Mouse (Mus musculus) macrophage (primary cell): ENCODE data around the gene Il17f. TPM values are rescaled to one million over a fixed set of nuclear protein-coding genes. Genes with fewer than 3 reads are reported as not detected.
"Not testable (repeated sequence)": the region's sequence is repeated elsewhere in the genome, so short reads cannot be mapped to it uniquely, and the experiment has no call there.

Source experiments
- H3K27ac ChIP-seq: fragments of 350-480 bp; formaldehyde crosslinking; 2 replicates; pipeline ENCODE4 v1.9.0; 2021
- H3K36me3 ChIP-seq: fragments of 350-480 bp; formaldehyde crosslinking; 2 replicates; pipeline ENCODE4 v1.9.0; 2021; ENCODE audit errors: inconsistent target
- H3K4me3 ChIP-seq: fragments of 350-480 bp; formaldehyde crosslinking; 2 replicates; pipeline ENCODE4 v1.9.0; 2021; ENCODE audit errors: inconsistent target
- H3K79me2 ChIP-seq: fragments of 350-480 bp; formaldehyde crosslinking; 2 replicates; pipeline ENCODE4 v1.9.0; 2021; ENCODE audit errors: inconsistent target
- WGBS: methylation state at CpG from one replicate; pipeline ENCODE4 v1.1.7; 2026; ENCODE audit warnings: inconsistent platforms; ENCODE audit not compliant: missing documents; 5-methylcytosine and 5-hydroxymethylcytosine counted together
- polyA plus RNA-seq: library from polyadenylated mRNA; stranded (reverse); fragments of 250-400 nt; gene quantifications from 3 replicates; pipeline ENCODE4 v1.2.4, GENCODE M21; 2018; ENCODE audit warnings: inconsistent platforms

The Il17f gene
- polyA plus RNA-seq, 1 experiment from 2014 or later = not detected

DNA sequence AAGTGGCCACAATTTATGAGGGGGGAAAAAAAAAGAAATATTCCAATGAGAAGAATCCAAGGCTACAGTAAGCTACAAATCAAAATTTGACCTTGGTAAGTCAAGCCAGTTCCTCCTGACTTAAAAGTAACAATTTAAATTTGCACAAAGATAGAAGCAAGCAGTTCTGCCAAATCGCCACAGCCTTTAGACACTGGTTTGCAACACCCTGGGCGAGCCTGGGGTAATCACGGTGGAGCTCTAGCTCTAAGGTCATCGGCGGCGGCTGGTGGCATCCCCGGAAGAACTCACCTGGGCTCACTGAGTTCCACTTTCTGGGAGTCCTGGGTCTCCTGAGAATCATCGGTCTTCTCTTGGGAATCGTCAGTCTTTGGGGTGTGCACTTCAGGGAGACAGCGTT lies 14.1 kb upstream of the Il17f start:
- no peak overlapping the region for H3K27ac ChIP-seq
- H3K79me2 ChIP-seq = no peaks in the 10 kb centered on the region
- WGBS = 95% methylated on average over 10 of the region's 10 CpGs
- peaks cover 59% of the 10 kb centered on the region for H3K36me3 ChIP-seq
- no peak overlapping the region for H3K4me3 ChIP-seq

DNA sequence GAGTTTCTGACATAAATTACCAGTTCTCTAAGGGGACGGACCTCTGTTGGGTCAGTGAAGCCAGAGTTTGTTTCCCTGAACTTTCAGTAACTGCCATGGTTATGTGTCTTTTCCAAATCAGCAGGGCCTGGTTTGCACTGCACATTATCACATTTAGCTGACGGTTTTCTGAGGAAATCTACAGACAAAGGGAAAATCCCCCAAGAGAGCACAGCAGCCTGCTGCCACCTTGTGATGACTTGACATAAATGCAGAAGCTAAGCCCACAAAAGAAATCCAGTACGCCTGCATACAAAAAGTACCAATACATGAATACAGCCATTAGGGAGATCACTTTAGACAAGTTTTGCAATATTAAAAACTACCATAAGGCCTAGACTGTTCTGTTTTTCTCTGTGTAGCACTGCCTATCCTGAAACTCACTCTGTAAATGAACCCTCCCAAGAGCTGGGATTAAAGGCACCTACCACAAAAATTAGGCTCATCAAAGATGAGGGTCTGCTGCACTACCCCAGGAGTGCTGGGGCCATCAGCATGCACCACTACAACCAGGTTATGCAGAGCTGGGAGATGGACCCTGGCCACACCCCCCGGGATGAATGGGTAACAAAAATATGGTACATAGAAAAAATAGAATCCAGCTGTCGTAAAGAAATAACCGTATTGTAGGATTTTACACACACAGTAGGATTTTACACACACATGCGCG lies 11.4 kb upstream of the Il17f start:
- no peak overlapping the region for H3K27ac ChIP-seq
- H3K4me3 ChIP-seq = no peak overlapping the region
- WGBS = 92% methylated on average over 8 of the region's 8 CpGs
- H3K36me3 ChIP-seq = peaks cover 33% of the 10 kb centered on the region
- no peaks in the 10 kb centered on the region for H3K79me2 ChIP-seq

DNA sequence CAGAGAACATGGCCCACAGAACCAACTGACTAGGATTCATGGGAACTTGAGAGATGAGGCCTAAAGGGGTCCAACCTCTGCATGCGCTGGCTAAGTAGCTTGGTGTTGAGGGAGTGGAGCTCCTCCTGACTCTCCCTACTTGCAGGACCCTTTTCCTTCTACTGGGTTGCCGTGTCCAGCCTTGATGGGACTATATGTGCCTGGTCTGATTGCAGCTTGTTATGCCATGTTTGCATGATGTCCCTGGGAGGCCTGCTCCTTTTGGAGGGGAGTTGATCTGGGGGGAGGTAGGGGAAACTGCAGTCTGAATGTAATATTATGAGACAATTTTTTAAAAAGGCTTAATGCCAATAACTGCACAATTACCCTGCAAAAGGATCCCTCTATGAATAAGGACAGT lies 10.9 kb upstream of the Il17f start:
- peaks cover 28% of the 10 kb centered on the region for H3K36me3 ChIP-seq
- 97% methylated on average over 2 of the region's 2 CpGs for WGBS

DNA sequence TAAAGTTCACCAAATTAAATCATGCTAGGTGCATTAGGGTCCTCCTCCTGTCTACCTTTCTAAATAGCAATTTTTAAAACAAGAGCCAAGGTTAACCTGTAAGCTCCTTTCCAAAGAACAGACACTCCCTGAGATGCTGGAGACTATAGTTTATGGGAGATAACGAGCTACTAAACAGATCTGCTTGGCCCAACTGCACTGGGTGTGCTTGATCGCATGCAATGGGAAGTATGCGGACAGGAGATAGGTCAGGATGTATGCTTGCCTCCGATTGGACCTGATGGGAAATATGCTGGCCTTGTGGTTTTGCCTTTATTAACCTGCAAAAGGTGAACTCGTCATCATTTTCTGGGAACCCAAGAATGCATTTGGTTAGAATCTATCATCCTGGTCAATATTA lies 4.8 kb upstream of the Il17f start:
- Histone ChIP-seq H3K36me3 (no peaks in the 10 kb centered on the region), H3K79me2 (no peaks in the 10 kb centered on the region), H3K27ac (no peak overlapping the region), H3K4me3 (no peak overlapping the region)
- WGBS = 89% methylated on average over 5 of the region's 5 CpGs

More for the DNA sequence above, 10.9 kb upstream of the Il17f start:
- Histone ChIP-seq H3K79me2 (no peaks in the 10 kb centered on the region), H3K4me3 (no peak overlapping the region), H3K27ac (no peak overlapping the region)

DNA sequence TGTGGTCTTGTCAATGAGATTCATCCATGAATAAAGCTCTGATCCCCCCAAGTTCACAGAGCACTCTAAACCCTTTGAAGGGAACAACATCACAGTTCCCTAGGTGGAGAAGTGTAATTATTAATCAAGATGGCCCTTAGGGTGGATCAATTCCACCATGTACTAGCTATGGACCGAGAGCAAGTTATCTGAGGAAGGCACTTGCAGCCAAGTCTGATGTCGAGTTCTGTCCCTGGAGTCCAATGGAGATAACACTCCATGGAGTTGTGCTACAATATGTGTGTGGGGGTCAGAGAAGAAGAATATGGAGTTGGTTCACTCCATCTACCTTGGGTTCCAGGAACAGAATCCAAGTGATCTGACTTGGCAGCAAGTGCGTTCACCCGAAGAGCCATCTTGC lies 4.3 kb upstream of the Il17f start:
- 97% methylated on average over 4 of the region's 4 CpGs for WGBS
- Histone ChIP-seq H3K27ac (no peak overlapping the region), H3K4me3 (no peak overlapping the region), H3K36me3 (no peaks in the 10 kb centered on the region), H3K79me2 (no peaks in the 10 kb centered on the region)

DNA sequence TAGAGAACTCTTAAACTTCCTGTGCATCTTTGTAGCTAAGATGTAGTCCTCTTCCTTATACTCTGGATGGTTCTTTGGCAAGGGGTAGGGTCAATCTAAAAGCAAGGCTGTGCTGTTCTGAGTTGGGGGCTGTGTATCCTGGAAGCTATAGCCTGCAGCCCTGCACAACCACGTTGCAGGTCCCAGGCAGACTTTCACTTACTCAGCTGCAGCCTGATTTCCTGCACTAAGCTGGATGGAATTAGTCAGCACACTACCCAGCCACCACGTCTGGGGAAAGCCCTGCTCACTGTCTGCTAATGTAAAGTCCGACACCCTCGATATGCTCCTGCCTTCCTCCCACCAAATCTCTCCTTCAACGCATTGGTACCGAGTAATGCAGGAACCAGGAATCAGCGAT lies 997 bp upstream of the Il17f start:
- 32% methylated on average over 7 of the region's 7 CpGs for WGBS
- Histone ChIP-seq H3K36me3 (no peaks in the 10 kb centered on the region), H3K79me2 (no peaks in the 10 kb centered on the region), H3K27ac (no peak overlapping the region), H3K4me3 (no peak overlapping the region)

DNA sequence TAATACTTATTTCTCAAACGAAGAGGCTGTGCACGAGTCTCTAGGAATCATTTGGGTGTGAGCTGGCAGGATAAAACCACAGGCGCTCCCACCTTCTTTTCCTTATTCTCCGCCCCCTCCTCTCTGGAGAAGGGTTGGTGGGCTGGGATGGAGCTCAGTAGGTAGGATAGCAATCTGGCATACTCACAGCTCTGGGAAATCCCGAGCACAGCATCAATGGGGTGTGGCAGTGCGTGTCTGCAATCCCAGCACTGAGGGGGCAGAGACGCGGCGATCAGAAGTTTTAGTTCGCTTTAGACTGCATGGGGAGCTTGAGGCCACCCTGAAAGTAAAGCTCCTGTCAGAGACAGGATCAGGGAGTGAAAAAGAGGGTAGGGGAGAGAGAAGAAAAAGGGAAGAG lies 2.0 kb downstream of the Il17f start:
- WGBS = 71% methylated on average over 10 of the region's 10 CpGs
- H3K36me3 ChIP-seq = no peaks in the 10 kb centered on the region

DNA sequence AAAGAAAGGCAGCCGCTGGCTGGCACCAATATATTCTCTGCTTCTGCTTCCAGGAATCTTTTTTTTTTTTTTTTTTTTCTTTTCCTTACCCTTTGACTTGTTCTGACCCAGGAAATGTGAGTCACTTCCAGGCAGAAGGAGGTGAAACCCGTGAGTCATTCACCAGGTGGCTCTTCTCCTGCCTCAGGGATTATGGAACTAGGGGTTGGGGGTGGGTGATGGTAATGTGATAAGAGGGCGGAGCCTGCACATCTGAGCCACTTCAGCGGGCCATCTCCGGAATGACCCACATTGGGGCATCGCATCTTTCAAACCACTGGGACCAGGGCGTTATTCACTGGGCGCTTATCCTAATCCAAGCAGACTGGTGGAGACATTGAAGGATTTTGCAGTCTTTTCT lies 3.4 kb downstream of the Il17f start:
- Histone ChIP-seq H3K79me2 (no peaks in the 10 kb centered on the region), H3K36me3 (no peaks in the 10 kb centered on the region), H3K27ac (no peak overlapping the region), H3K4me3 (no peak overlapping the region)
- WGBS = 62% methylated on average over 8 of the region's 8 CpGs

More for the DNA sequence above, 2.0 kb downstream of the Il17f start:
- Histone ChIP-seq H3K27ac (no peak overlapping the region), H3K4me3 (no peak overlapping the region), H3K79me2 (no peaks in the 10 kb centered on the region)

DNA sequence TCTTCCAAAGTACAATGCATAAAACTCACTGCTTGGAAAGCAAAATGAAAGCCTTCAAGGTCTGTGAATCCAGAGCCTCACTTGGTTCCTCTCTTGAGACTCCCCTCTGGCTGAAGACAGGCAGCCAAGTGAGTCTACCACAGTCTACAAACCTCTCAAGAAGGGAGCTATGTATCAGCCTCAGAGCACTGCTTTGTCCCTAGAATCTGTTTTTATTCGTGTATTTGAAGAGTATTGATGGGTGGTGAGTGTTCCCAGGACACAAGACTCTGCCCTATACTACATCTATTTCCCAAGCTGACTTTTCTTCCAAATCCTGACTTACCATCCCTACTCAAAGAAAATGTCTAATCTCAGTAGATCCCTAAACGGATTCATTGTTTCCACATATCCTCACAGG lies 12.1 kb downstream of the Il17f start:
- WGBS = 68% methylated on average over 2 of the region's 2 CpGs
- Histone ChIP-seq H3K79me2 (no peaks in the 10 kb centered on the region), H3K36me3 (no peaks in the 10 kb centered on the region), H3K4me3 (no peak overlapping the region), H3K27ac (no peak overlapping the region)

DNA sequence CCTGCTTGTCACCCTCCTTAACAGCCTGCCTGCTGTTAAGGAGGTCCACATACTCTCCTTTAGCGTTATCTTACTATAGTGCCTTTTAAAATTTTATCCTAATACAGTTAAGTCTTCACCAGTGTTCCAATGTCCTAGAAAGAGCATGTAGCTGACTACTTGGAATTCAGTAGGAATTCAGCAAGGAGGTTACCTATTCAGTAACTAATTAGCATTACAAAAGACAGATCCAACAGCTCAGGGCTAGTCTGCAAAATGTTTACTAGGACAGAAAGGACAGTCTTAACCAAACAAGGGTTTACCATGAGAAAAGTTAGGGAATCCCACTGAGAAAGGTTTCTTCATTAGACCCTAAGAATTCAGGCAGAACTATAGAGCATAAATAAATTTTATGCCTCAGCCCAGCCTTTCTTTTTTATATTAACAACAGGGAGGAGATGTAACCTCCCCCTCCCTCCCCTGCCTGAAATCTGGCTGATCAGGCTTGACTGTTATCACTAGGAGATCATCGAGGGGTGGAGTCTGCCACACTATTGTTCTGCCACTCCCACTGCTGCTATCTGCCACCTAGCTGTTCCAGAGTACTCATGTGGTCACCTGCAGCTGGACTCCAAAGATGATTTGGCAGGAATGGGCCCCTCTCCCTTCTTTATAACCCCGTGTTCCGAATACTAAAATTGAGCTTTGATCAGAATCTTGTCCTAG lies 16.2 kb downstream of the Il17f start:
- not testable (repeated sequence) for H3K36me3 ChIP-seq, H3K79me2 ChIP-seq, H3K4me3 ChIP-seq, H3K27ac ChIP-seq
- 89% methylated on average over 4 of the region's 4 CpGs for whole genome bisulfite sequencing

DNA sequence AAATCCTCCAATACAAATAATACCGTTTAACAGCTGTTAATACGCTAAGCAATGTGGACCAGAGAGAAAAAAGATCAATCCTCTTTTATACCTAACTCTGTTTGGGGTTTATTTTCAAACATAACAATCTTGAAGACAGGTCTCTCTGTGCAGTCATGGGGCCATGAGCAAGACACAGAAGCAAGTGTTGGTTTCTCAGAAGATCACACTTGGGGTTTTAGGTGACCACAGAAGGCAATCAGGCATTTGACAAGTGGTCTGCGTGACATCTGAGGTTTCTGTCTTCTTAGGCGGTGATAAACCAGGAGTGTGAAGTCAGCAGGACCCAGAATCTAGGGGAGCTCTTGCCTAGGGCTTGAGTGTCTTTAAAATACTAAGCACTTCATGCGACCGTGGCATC lies 23.9 kb downstream of the Il17f start:
- 76% methylated on average over 6 of the region's 6 CpGs for WGBS
- H3K36me3 ChIP-seq = no peaks in the 10 kb centered on the region
- H3K4me3 ChIP-seq = no peak overlapping the region

DNA sequence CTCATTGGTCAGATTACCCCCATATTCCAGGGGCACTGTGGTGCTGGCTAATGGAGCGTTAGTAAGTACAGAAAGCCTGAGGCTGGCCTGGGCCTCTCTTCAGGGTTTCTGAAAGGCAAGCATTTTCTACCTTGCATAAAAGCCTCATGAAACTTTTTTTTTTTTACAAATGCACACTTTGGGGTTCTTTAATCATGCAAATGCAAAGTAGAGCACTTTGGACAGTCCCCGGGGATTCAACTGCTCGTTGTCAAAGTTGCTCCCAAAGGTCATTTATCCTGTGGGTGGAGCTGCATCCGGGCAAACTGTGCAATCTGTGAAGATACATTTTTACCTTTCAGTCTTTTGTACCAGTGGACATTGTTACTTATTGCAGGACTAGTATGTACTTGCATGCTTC lies 29.0 kb downstream of the Il17f start:
- Histone ChIP-seq H3K4me3 (no peak overlapping the region), H3K79me2 (no peaks in the 10 kb centered on the region), H3K27ac (no peak overlapping the region), H3K36me3 (no peaks in the 10 kb centered on the region)
- 86% methylated on average over 4 of the region's 4 CpGs for WGBS

More for the DNA sequence above, 23.9 kb downstream of the Il17f start:
- Histone ChIP-seq H3K27ac (no peak overlapping the region), H3K79me2 (no peaks in the 10 kb centered on the region)

DNA sequence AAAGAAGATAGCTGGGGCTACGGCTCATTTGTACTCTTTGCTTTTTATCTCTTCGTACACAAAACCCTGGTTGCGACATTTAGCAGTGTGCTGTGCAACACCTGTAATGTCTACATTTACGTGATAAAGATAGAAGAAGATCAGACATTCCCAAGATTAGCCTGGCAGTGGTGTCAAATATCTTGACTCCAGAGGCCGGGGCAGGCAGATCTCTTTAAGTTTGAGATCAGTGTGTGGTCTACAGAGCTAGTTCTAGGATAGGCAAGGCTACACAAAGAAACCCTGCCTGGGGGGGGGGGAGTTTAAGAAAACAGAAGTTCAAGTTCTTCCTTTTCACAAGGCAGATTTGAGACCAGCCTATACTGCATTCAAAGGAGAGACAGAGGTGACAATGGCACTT lies 30.1 kb downstream of the Il17f start:
- 84% methylated on average over 5 of the region's 5 CpGs for WGBS

DNA sequence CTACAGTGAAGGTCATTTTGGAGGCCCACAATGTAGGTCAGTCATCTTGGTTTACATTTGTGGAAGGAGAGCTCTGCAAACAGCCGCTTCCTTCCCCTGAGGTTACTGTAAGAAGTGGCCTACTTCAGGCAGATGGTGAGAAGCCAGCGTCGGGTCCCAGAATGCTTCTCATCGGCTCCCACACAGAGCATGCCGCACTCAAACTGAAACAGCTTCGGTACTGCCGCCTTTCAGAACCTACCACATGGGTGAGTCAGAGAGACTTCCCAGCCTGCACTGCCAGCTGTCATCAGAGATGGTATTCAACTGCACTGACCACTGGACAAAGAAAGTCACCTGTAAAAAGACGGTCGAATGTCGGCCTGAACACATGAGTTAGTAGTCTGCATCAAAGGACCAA lies 30.6 kb downstream of the Il17f start:
- WGBS = 83% methylated on average over 10 of the region's 10 CpGs
- Histone ChIP-seq H3K79me2 (no peaks in the 10 kb centered on the region), H3K36me3 (no peaks in the 10 kb centered on the region), H3K27ac (no peak overlapping the region), H3K4me3 (no peak overlapping the region)

More for the DNA sequence above, 30.1 kb downstream of the Il17f start:
- Histone ChIP-seq H3K27ac (no peak overlapping the region), H3K4me3 (no peak overlapping the region), H3K36me3 (no peaks in the 10 kb centered on the region), H3K79me2 (no peaks in the 10 kb centered on the region)

DNA sequence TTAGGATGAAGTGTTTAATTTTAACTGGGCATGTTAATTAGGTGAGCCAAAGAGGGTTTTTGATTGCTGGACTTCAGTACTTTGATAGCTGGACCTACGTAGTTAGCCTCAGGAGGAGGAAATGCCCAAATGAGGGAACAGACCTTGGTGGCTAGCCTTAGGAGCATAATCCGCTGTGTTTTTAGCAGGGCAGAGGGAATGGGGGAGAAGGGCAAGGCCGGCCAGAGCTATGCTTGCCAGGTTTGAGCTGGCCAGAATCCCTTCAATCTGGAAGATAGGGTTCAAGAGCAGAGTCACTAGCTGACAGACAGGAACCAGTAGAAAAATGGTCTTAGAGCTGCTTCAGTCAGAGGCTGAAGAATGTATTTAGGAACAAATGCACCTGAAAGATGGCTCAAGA lies 32.8 kb downstream of the Il17f start:
- Histone ChIP-seq H3K4me3 (no peak overlapping the region), H3K27ac (no peak overlapping the region), H3K36me3 (no peaks in the 10 kb centered on the region), H3K79me2 (no peaks in the 10 kb centered on the region)
- 98% methylated on average over 3 of the region's 3 CpGs for WGBS
